Comparison of ENCODE assay signal across 7 mouse cellular contexts in the genomic region with DNA sequence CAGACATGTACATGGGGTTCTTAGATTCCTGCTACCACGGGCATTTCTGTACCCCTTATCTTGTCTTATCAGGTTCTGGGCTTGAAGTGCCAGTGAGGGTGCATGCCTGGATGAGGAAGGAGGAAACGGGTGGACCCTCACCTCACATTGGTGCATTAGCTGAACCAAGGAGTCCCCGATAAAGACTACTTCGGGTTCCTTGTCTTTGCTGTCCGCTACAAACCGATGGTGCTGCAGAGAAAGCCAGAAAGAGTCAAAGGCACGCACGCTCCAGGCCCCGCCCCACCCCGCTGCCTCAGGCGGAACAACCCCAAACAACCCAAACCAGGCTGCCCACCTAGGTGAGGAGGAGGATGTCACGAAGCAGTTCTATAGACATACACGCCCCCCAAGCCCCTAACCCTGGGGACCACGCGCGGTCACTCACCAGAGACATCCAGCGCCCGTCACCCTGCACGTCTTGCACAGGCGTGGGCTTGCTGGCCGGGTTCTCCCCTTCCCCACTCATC. TPM values are rescaled to one million over a fixed set of nuclear protein-coding genes. Genes with fewer than 3 reads are reported as not detected.
A peak's percentile ranks its signal among the peaks of the same experiment; 100 is the strongest.
DNase-seq lines count a peak whose midpoint lies in the region; ATAC-seq lines count a peak whose summit lies in the region.

No protein-coding gene starts in this region.

- H3K4me2 ChIP-seq in lung, embryonic 16.5 days (ENCODE audit: low read depth, low read length) = peak overlapping the region; percentile 91

- peak; percentile 38 to 60 for DNase-seq in spleen, adult 18-20 months
- DNase-seq in spleen, adult 12 weeks (ENCODE audit: low spot score) = no peak
- peak; percentile 57 for DNase-seq in hindbrain, embryonic 10.5 days (ENCODE audit: low spot score)
- peak; percentile 66 to 70 for DNase-seq in spleen, postnatal 36 days (ENCODE audit: low spot score in 2 of 2)
- DNase-seq in right cerebral cortex, postnatal 10 days (ENCODE audit: low spot score in 2 of 2) = no peak

- 1% methylated on average over 21 of the region's 21 CpGs for WGBS in hindbrain, embryonic 10.5 days
- under 1% methylated on average over 21 of the region's 21 CpGs for WGBS in lung, embryonic 16.5 days

- H3K4me1 ChIP-seq in brown adipose tissue, adult 24 weeks (ENCODE audit: control insufficient read depth, insufficient read depth, insufficient read length, low read length) = no peaks in the 10 kb centered on the region
- H3K4me1 ChIP-seq in hindbrain, embryonic 10.5 days (replicated peaks) = peaks cover 38% of the 10 kb centered on the region
- peaks cover 12% of the 10 kb centered on the region for H3K4me1 ChIP-seq in lung, embryonic 16.5 days (replicated peaks; ENCODE audit: control insufficient read depth, insufficient read depth, low read length)

- H3K9me3 ChIP-seq in hindbrain, embryonic 10.5 days = no peaks in the 10 kb centered on the region
- no peaks in the 10 kb centered on the region for H3K9me3 ChIP-seq in lung, embryonic 16.5 days (ENCODE audit: control insufficient read depth, low read length)

- peak; percentile 49 for ATAC-seq in lung, embryonic 16.5 days (ENCODE audit: low read depth)

- H3K27ac ChIP-seq in brown adipose tissue, adult 24 weeks (replicated peaks; ENCODE audit: low read depth, low read length) = no peak overlapping the region
- peak overlapping the region; percentile 99 for H3K27ac ChIP-seq in hindbrain, embryonic 10.5 days
- peak overlapping the region; percentile 97 for H3K27ac ChIP-seq in lung, embryonic 16.5 days (ENCODE audit: low read length)

- H3K27me3 ChIP-seq in hindbrain, embryonic 10.5 days (ENCODE audit: insufficient read depth, poor library complexity, severe bottlenecking) = no peaks in the 10 kb centered on the region
- H3K27me3 ChIP-seq in lung, embryonic 16.5 days (ENCODE audit: control insufficient read depth, insufficient read depth, low read depth, low read length) = no peaks in the 10 kb centered on the region

- H3K4me3 ChIP-seq in brown adipose tissue, adult 24 weeks (ENCODE audit: insufficient read depth, low read depth, low read length) = peak overlapping the region; percentile 76
- peak overlapping the region; percentile 82 for H3K4me3 ChIP-seq in hindbrain, embryonic 10.5 days
- H3K4me3 ChIP-seq in lung, embryonic 16.5 days (ENCODE audit: low read length) = peak overlapping the region; percentile 89

- H3K9ac ChIP-seq in lung, embryonic 16.5 days (ENCODE audit: low read length) = peak overlapping the region; percentile 89

- H3K36me3 ChIP-seq in hindbrain, embryonic 10.5 days = peaks cover 44% of the 10 kb centered on the region
- H3K36me3 ChIP-seq in lung, embryonic 16.5 days (ENCODE audit: control insufficient read depth, insufficient read depth, low read length) = peaks cover 22% of the 10 kb centered on the region

RNA-seq across cellular contexts. Expression of gene Pafah1b3, which starts 0.8 kb away (rescaled TPM):
- 1.6 and 4.8 TPM in 2 replicates for polyA plus RNA-seq in brown adipose tissue, adult 24 weeks (2012; ENCODE audit: insufficient read depth, insufficient read length, missing spikeins)
- 271 and 384 TPM in 2 replicates for polyA plus RNA-seq in hindbrain, embryonic 10.5 days (2016; fragmentation: Nextera tagmentation; extraction: Ambion mirVana)
- polyA plus RNA-seq in lung, embryonic 16.5 days (2015; fragmentation: Nextera tagmentation; extraction: Ambion mirVana) = 170 and 173 TPM in 2 replicates

RNA-seq across cellular contexts. Expression of gene Prr19, which starts 4.2 kb away (rescaled TPM):
- polyA plus RNA-seq in brown adipose tissue, adult 24 weeks (2012; ENCODE audit: insufficient read depth, insufficient read length, missing spikeins) = not detected in 2 replicates
- 1.2 and 2.1 TPM in 2 replicates for polyA plus RNA-seq in hindbrain, embryonic 10.5 days (2016; fragmentation: Nextera tagmentation; extraction: Ambion mirVana)
- 0.13 TPM in 1 of 2 replicates, not detected in the other for polyA plus RNA-seq in lung, embryonic 16.5 days (2015; fragmentation: Nextera tagmentation; extraction: Ambion mirVana)

RNA-seq across cellular contexts. Expression of gene Tmem145, which starts 8.9 kb away (rescaled TPM):
- polyA plus RNA-seq in brown adipose tissue, adult 24 weeks (2012; ENCODE audit: insufficient read depth, insufficient read length, missing spikeins) = not detected in 2 replicates
- 2.5 and 9.1 TPM in 2 replicates for polyA plus RNA-seq in hindbrain, embryonic 10.5 days (2016; fragmentation: Nextera tagmentation; extraction: Ambion mirVana)
- polyA plus RNA-seq in lung, embryonic 16.5 days (2015; fragmentation: Nextera tagmentation; extraction: Ambion mirVana) = 0.14 and 0.49 TPM in 2 replicates

RNA-seq across cellular contexts. Expression of gene Megf8, which starts 20.0 kb away (rescaled TPM):
- 12.7 and 14.3 TPM in 2 replicates for polyA plus RNA-seq in brown adipose tissue, adult 24 weeks (2012; ENCODE audit: insufficient read depth, insufficient read length, missing spikeins)
- polyA plus RNA-seq in hindbrain, embryonic 10.5 days (2016; fragmentation: Nextera tagmentation; extraction: Ambion mirVana) = 16.5 and 18.2 TPM in 2 replicates
- 11.8 and 12.1 TPM in 2 replicates for polyA plus RNA-seq in lung, embryonic 16.5 days (2015; fragmentation: Nextera tagmentation; extraction: Ambion mirVana)

RNA-seq across cellular contexts. Expression of gene Cic, which starts 29.5 kb away (rescaled TPM):
- 25.2 and 31.3 TPM in 2 replicates for polyA plus RNA-seq in brown adipose tissue, adult 24 weeks (2012; ENCODE audit: insufficient read depth, insufficient read length, missing spikeins)
- polyA plus RNA-seq in hindbrain, embryonic 10.5 days (2016; fragmentation: Nextera tagmentation; extraction: Ambion mirVana) = 23.2 and 23.5 TPM in 2 replicates
- 23.5 and 28.9 TPM in 2 replicates for polyA plus RNA-seq in lung, embryonic 16.5 days (2015; fragmentation: Nextera tagmentation; extraction: Ambion mirVana)

Comparison
In these comparisons a context has a peak if more than half of its experiments do, and no peak if none do; other contexts are left out.
1. DNase-seq: peak in spleen, adult 18-20 months (2 of 2), hindbrain, embryonic 10.5 days (single experiment) and spleen, postnatal 36 days (2 of 2); none in spleen, adult 12 weeks (single experiment) and right cerebral cortex, postnatal 10 days (0 of 2).
2. RNA of gene Pafah1b3, which starts 0.8 kb away (polyA plus RNA-seq): 271 to 384 TPM in hindbrain, embryonic 10.5 days and 170 to 173 TPM in lung, embryonic 16.5 days; 1.6 to 4.8 TPM in brown adipose tissue, adult 24 weeks; every median in the first group is over 10 times any median in the second.
3. Peak in every context shown above with its lines, with median percentiles within 50 percentile points of each other: H3K4me3 ChIP-seq.